Mouse (Mus musculus): ENCODE data around the gene Dctpp1. TPM values are rescaled to one million over a fixed set of nuclear protein-coding genes. Genes with fewer than 3 reads are reported as not detected.
"Not testable (repeated sequence)": the region's sequence is repeated elsewhere in the genome, so short reads cannot be mapped to it uniquely, and the experiment has no call there.

Dctpp1 gene
- polyA plus RNA-seq, 1 experiment from 2014 or later: 205 TPM

- no peaks in the 10 kb centered on the region for H3K36me3 ChIP-seq (ENCODE audit: control insufficient read depth, insufficient read depth, low read length)
- 87% methylated on average over 5 of the region's 5 CpGs for WGBS
- no peak overlapping the region for H3K4me2 ChIP-seq (ENCODE audit: low read depth)
Measured at GRCm38 (mm10) chr7:127256518-127256917, 4.0 kb downstream of the Dctpp1 start.

GRCm38 (mm10) chr7:127255965-127256364 is 4.5 kb downstream of the Dctpp1 start:
- Histone ChIP-seq H3K36me3 (ENCODE audit: control insufficient read depth, insufficient read depth, low read length) (no peaks in the 10 kb centered on the region), H3K9me3 (ENCODE audit: control insufficient read depth, low read length) (no peaks in the 10 kb centered on the region), H3K9ac (ENCODE audit: low read length) (no peak overlapping the region), H3K4me2 (ENCODE audit: low read depth) (no peak overlapping the region), H3K27me3 (ENCODE audit: control insufficient read depth, insufficient read depth, low read length) (no peaks in the 10 kb centered on the region), H3K4me3 (ENCODE audit: low read depth, low read length) (no peak overlapping the region), H3K27ac (ENCODE audit: low read depth, low read length) (no peak overlapping the region), H3K4me1 (ENCODE audit: control insufficient read depth, insufficient read depth, low read length) (peaks cover 11% of the 10 kb centered on the region; the same call in 1 of the 2 replicates)
- DNase-seq (ENCODE audit: low spot score) (no peak), ATAC-seq (ENCODE audit: insufficient read depth, low FRiP score, low TSS enrichment) (no peak)
- 82% methylated on average over 2 of the region's 2 CpGs for WGBS

More at GRCm38 (mm10) chr7:127256518-127256917, 4.0 kb downstream of the Dctpp1 start:
- no peak for DNase-seq (ENCODE audit: low spot score)
- ATAC-seq (ENCODE audit: insufficient read depth, low FRiP score, low TSS enrichment): no peak
- Histone ChIP-seq H3K4me1 (ENCODE audit: control insufficient read depth, insufficient read depth, low read length) (peaks cover 11% of the 10 kb centered on the region; the same call in 1 of the 2 replicates), H3K4me3 (ENCODE audit: low read depth, low read length) (no peak overlapping the region), H3K9me3 (ENCODE audit: control insufficient read depth, low read length) (no peaks in the 10 kb centered on the region), H3K9ac (ENCODE audit: low read length) (no peak overlapping the region), H3K27ac (ENCODE audit: low read depth, low read length) (no peak overlapping the region), H3K27me3 (ENCODE audit: control insufficient read depth, insufficient read depth, low read length) (no peaks in the 10 kb centered on the region)

- peaks cover 11% of the 10 kb centered on the region; the same call in 1 of the 2 replicates for H3K4me1 ChIP-seq (ENCODE audit: control insufficient read depth, insufficient read depth, low read length)
- H3K9ac ChIP-seq (ENCODE audit: low read length): peak overlapping the region; percentile 72
- H3K36me3 ChIP-seq (ENCODE audit: control insufficient read depth, insufficient read depth, low read length): no peaks in the 10 kb centered on the region; the same call in 1 of the 2 replicates
- no peaks in the 10 kb centered on the region for H3K27me3 ChIP-seq (ENCODE audit: control insufficient read depth, insufficient read depth, low read length)
- no peak overlapping the region for H3K27ac ChIP-seq (ENCODE audit: low read depth, low read length)
- 21% methylated on average over 4 of the region's 4 CpGs for WGBS
- peak overlapping the region; percentile 55 for H3K4me3 ChIP-seq (ENCODE audit: low read depth, low read length)
- DNase-seq (ENCODE audit: low spot score) (no peak), ATAC-seq (ENCODE audit: insufficient read depth, low FRiP score, low TSS enrichment) (no peak)
- no peaks in the 10 kb centered on the region for H3K9me3 ChIP-seq (ENCODE audit: control insufficient read depth, low read length)
- H3K4me2 ChIP-seq (ENCODE audit: low read depth): peak overlapping the region; percentile 92
Measured at GRCm38 (mm10) chr7:127255008-127255407, 5.5 kb downstream of the Dctpp1 start.

- ATAC-seq (ENCODE audit: insufficient read depth, low FRiP score, low TSS enrichment) (peak; percentile 91), DNase-seq (ENCODE audit: low spot score) (peak; percentile 99)
- Histone ChIP-seq H3K27ac (ENCODE audit: low read depth, low read length) (peak overlapping the region; percentile 78), H3K4me1 (ENCODE audit: control insufficient read depth, insufficient read depth, low read length) (peaks cover 10% of the 10 kb centered on the region; the same call in 1 of the 2 replicates), H3K36me3 (ENCODE audit: control insufficient read depth, insufficient read depth, low read length) (no peaks in the 10 kb centered on the region; the same call in 1 of the 2 replicates), H3K9ac (ENCODE audit: low read length) (peak overlapping the region; percentile 72), H3K4me2 (ENCODE audit: low read depth) (peak overlapping the region; percentile 92), H3K9me3 (ENCODE audit: control insufficient read depth, low read length) (no peaks in the 10 kb centered on the region), H3K4me3 (ENCODE audit: low read depth, low read length) (peak overlapping the region; percentile 55), H3K27me3 (ENCODE audit: control insufficient read depth, insufficient read depth, low read length) (no peaks in the 10 kb centered on the region)
- WGBS: 1% methylated on average over 118 of the region's 136 CpGs
Measured at GRCm38 (mm10) chr7:127253821-127254769, 6.4 kb downstream of the Dctpp1 start.

- DNase-seq (ENCODE audit: low spot score) (no peak), ATAC-seq (ENCODE audit: insufficient read depth, low FRiP score, low TSS enrichment) (no peak)
- peak overlapping the region; percentile 92 for H3K4me2 ChIP-seq (ENCODE audit: low read depth)
- no peak overlapping the region for H3K27ac ChIP-seq (ENCODE audit: low read depth, low read length)
- H3K4me3 ChIP-seq (ENCODE audit: low read depth, low read length): peak overlapping the region; percentile 55
- H3K4me1 ChIP-seq (ENCODE audit: control insufficient read depth, insufficient read depth, low read length): peaks cover 9% of the 10 kb centered on the region; the same call in 1 of the 2 replicates
- H3K9me3 ChIP-seq (ENCODE audit: control insufficient read depth, low read length): no peaks in the 10 kb centered on the region
- no peaks in the 10 kb centered on the region for H3K27me3 ChIP-seq (ENCODE audit: control insufficient read depth, insufficient read depth, low read length)
- 82% methylated on average over 6 of the region's 6 CpGs for WGBS
- no peak overlapping the region; the same call in 1 of the 2 replicates for H3K9ac ChIP-seq (ENCODE audit: low read length)
- no peaks in the 10 kb centered on the region; the same call in 1 of the 2 replicates for H3K36me3 ChIP-seq (ENCODE audit: control insufficient read depth, insufficient read depth, low read length)
Measured at GRCm38 (mm10) chr7:127253341-127253740, 7.2 kb downstream of the Dctpp1 start.

- H3K9ac ChIP-seq (ENCODE audit: low read length): no peak overlapping the region
- no peaks in the 10 kb centered on the region for H3K27me3 ChIP-seq (ENCODE audit: control insufficient read depth, insufficient read depth, low read length)
- H3K4me1 ChIP-seq (ENCODE audit: control insufficient read depth, insufficient read depth, low read length): peaks cover 9% of the 10 kb centered on the region; the same call in 1 of the 2 replicates
- no peak overlapping the region for H3K27ac ChIP-seq (ENCODE audit: low read depth, low read length)
- H3K9me3 ChIP-seq (ENCODE audit: control insufficient read depth, low read length): no peaks in the 10 kb centered on the region
- DNase-seq (ENCODE audit: low spot score): peak; percentile 25
- ATAC-seq (ENCODE audit: insufficient read depth, low FRiP score, low TSS enrichment): no peak
- 94% methylated on average over 2 of the region's 2 CpGs for WGBS
- no peak overlapping the region for H3K4me2 ChIP-seq (ENCODE audit: low read depth)
- H3K36me3 ChIP-seq (ENCODE audit: control insufficient read depth, insufficient read depth, low read length): no peaks in the 10 kb centered on the region; the same call in 1 of the 2 replicates
- H3K4me3 ChIP-seq (ENCODE audit: low read depth, low read length): no peak overlapping the region
Measured at GRCm38 (mm10) chr7:127252414-127252813, 8.1 kb downstream of the Dctpp1 start.

GRCm38 (mm10) chr7:127250511-127250910 is 10.0 kb downstream of the Dctpp1 start:
- H3K9me3 ChIP-seq (ENCODE audit: control insufficient read depth, low read length); H3K27ac ChIP-seq (ENCODE audit: low read depth, low read length); H3K27me3 ChIP-seq (ENCODE audit: control insufficient read depth, insufficient read depth, low read length); H3K4me3 ChIP-seq (ENCODE audit: low read depth, low read length); ATAC-seq (ENCODE audit: insufficient read depth, low FRiP score, low TSS enrichment); H3K4me2 ChIP-seq (ENCODE audit: low read depth); H3K36me3 ChIP-seq (ENCODE audit: control insufficient read depth, insufficient read depth, low read length); DNase-seq (ENCODE audit: low spot score); H3K9ac ChIP-seq (ENCODE audit: low read length): not testable (repeated sequence)
- WGBS: 91% methylated on average over 8 of the region's 8 CpGs
- H3K4me1 ChIP-seq (ENCODE audit: control insufficient read depth, insufficient read depth, low read length): peaks cover 13% of the 10 kb centered on the region

- peak overlapping the region; percentile 85 for H3K9ac ChIP-seq (ENCODE audit: low read length)
- peak overlapping the region; percentile 72 for H3K4me2 ChIP-seq (ENCODE audit: low read depth)
- peaks cover 3% of the 10 kb centered on the region; the same call in 1 of the 2 replicates for H3K36me3 ChIP-seq (ENCODE audit: control insufficient read depth, insufficient read depth, low read length)
- H3K4me3 ChIP-seq (ENCODE audit: low read depth, low read length): peak overlapping the region; percentile 67
- no peaks in the 10 kb centered on the region for H3K9me3 ChIP-seq (ENCODE audit: control insufficient read depth, low read length)
- H3K4me1 ChIP-seq (ENCODE audit: control insufficient read depth, insufficient read depth, low read length): peaks cover 14% of the 10 kb centered on the region
- peak overlapping the region; percentile 77 for H3K27ac ChIP-seq (ENCODE audit: low read depth, low read length)
- DNase-seq (ENCODE audit: low spot score) (no peak), ATAC-seq (ENCODE audit: insufficient read depth, low FRiP score, low TSS enrichment) (peak; percentile 76)
- H3K27me3 ChIP-seq (ENCODE audit: control insufficient read depth, insufficient read depth, low read length): no peaks in the 10 kb centered on the region
- 12% methylated on average over 26 of the region's 33 CpGs for WGBS
Measured at GRCm38 (mm10) chr7:127244658-127245510, 15.6 kb downstream of the Dctpp1 start.

All from neural tube, embryonic 11.5 days (tissue).